Mouse (Mus musculus): ENCODE measurements at regions not wholly inside any gene's neighbourhood (a gene's known extent, or its start where the extent isn't known, plus 50 kb on each side); places are given as distances from the start of the nearest gene placed in this dataset.

- Histone ChIP-seq H3K36me3 (no peaks in the 10 kb centered on the region), H3K27me3 (replicated peaks) (no peaks in the 10 kb centered on the region), H3K4me2 (replicated peaks) (no peak overlapping the region), H3K4me1 (replicated peaks) (no peaks in the 10 kb centered on the region), H3K4me3 (replicated peaks) (no peak overlapping the region), H3K9ac (no peak overlapping the region), H3K9me3 (no peaks in the 10 kb centered on the region), H3K27ac (no peak overlapping the region)
- WGBS: 75% methylated on average over 4 of the region's 4 CpGs
- ATAC-seq: no peak
Observed at GRCm38 (mm10) chr1:163530563-163530962, 127.1 kb upstream of the Gorab start.

- H3K4me2 ChIP-seq (replicated peaks): no peak overlapping the region
- no peak overlapping the region for H3K9ac ChIP-seq
- no peaks in the 10 kb centered on the region for H3K9me3 ChIP-seq
- H3K36me3 ChIP-seq: no peaks in the 10 kb centered on the region
- WGBS: 81% methylated on average over 5 of the region's 5 CpGs
- no peak for ATAC-seq
- H3K4me3 ChIP-seq (replicated peaks): no peak overlapping the region
- H3K4me1 ChIP-seq (replicated peaks): no peaks in the 10 kb centered on the region
- H3K27ac ChIP-seq: no peak overlapping the region
- no peaks in the 10 kb centered on the region for H3K27me3 ChIP-seq (replicated peaks)
Observed at GRCm38 (mm10) chr1:163517966-163518365, 114.5 kb upstream of the Gorab start.

- no peak for ATAC-seq
- no peak overlapping the region for H3K4me3 ChIP-seq (replicated peaks)
Observed at GRCm38 (mm10) chr1:163512847-163513246, 109.4 kb upstream of the Gorab start.

GRCm38 (mm10) chr1:163512008-163512407 is 108.5 kb upstream of the Gorab start:
- H3K4me2 ChIP-seq (replicated peaks): no peak overlapping the region
- no peak for ATAC-seq
- H3K9me3 ChIP-seq: no peaks in the 10 kb centered on the region
- no peaks in the 10 kb centered on the region for H3K27me3 ChIP-seq (replicated peaks)
- H3K9ac ChIP-seq: no peak overlapping the region
- 45% methylated on average over 1 of the region's 1 CpGs for WGBS
- no peaks in the 10 kb centered on the region for H3K4me1 ChIP-seq (replicated peaks)
- no peaks in the 10 kb centered on the region for H3K36me3 ChIP-seq
- H3K4me3 ChIP-seq (replicated peaks): no peak overlapping the region
- H3K27ac ChIP-seq: no peak overlapping the region

More at GRCm38 (mm10) chr1:163512847-163513246, 109.4 kb upstream of the Gorab start:
- H3K36me3 ChIP-seq: no peaks in the 10 kb centered on the region
- no peaks in the 10 kb centered on the region for H3K9me3 ChIP-seq
- no peak overlapping the region for H3K9ac ChIP-seq
- no peak overlapping the region for H3K27ac ChIP-seq
- no peak overlapping the region for H3K4me2 ChIP-seq (replicated peaks)
- H3K4me1 ChIP-seq (replicated peaks): no peaks in the 10 kb centered on the region
- H3K27me3 ChIP-seq (replicated peaks): no peaks in the 10 kb centered on the region

GRCm38 (mm10) chr1:163505035-163505434 is 101.6 kb upstream of the Gorab start:
- no peak overlapping the region for H3K27ac ChIP-seq
- H3K9ac ChIP-seq: no peak overlapping the region
- no peaks in the 10 kb centered on the region for H3K27me3 ChIP-seq (replicated peaks)
- no peaks in the 10 kb centered on the region for H3K36me3 ChIP-seq
- ATAC-seq: no peak
- no peak overlapping the region for H3K4me2 ChIP-seq (replicated peaks)
- H3K4me3 ChIP-seq (replicated peaks): no peak overlapping the region
- 57% methylated on average over 7 of the region's 7 CpGs for WGBS
- H3K9me3 ChIP-seq: no peaks in the 10 kb centered on the region
- no peaks in the 10 kb centered on the region for H3K4me1 ChIP-seq (replicated peaks)

GRCm38 (mm10) chr1:163502557-163502956 is 99.1 kb upstream of the Gorab start:
- no peaks in the 10 kb centered on the region for H3K4me1 ChIP-seq (replicated peaks)
- no peaks in the 10 kb centered on the region for H3K27me3 ChIP-seq (replicated peaks)
- 55% methylated on average over 1 of the region's 1 CpGs for WGBS
- H3K4me3 ChIP-seq (replicated peaks): no peak overlapping the region
- no peak for ATAC-seq
- no peaks in the 10 kb centered on the region for H3K36me3 ChIP-seq
- no peaks in the 10 kb centered on the region for H3K9me3 ChIP-seq
- H3K9ac ChIP-seq: no peak overlapping the region
- H3K27ac ChIP-seq: no peak overlapping the region
- no peak overlapping the region for H3K4me2 ChIP-seq (replicated peaks)

- Histone ChIP-seq H3K9me3 (no peaks in the 10 kb centered on the region), H3K4me3 (replicated peaks) (no peak overlapping the region), H3K27ac (no peak overlapping the region), H3K36me3 (no peaks in the 10 kb centered on the region), H3K27me3 (replicated peaks) (no peaks in the 10 kb centered on the region), H3K4me2 (replicated peaks) (no peak overlapping the region), H3K4me1 (replicated peaks) (no peaks in the 10 kb centered on the region), H3K9ac (no peak overlapping the region)
- ATAC-seq: no peak
- WGBS: 85% methylated on average over 5 of the region's 5 CpGs
Observed at GRCm38 (mm10) chr1:163498398-163498958, 95.0 kb upstream of the Gorab start.

GRCm38 (mm10) chr1:163496416-163496815 is 92.9 kb upstream of the Gorab start:
- no peaks in the 10 kb centered on the region for H3K4me1 ChIP-seq (replicated peaks)
- no peak overlapping the region for H3K4me2 ChIP-seq (replicated peaks)
- no peaks in the 10 kb centered on the region for H3K36me3 ChIP-seq
- no peak overlapping the region for H3K9ac ChIP-seq
- 61% methylated on average over 1 of the region's 1 CpGs for WGBS
- no peaks in the 10 kb centered on the region for H3K27me3 ChIP-seq (replicated peaks)
- H3K4me3 ChIP-seq (replicated peaks): no peak overlapping the region
- H3K9me3 ChIP-seq: no peaks in the 10 kb centered on the region
- ATAC-seq: no peak
- H3K27ac ChIP-seq: no peak overlapping the region

- 64% methylated on average over 6 of the region's 6 CpGs for WGBS
Observed at GRCm38 (mm10) chr1:163488532-163488931, 85.1 kb upstream of the Gorab start.

GRCm38 (mm10) chr1:163488109-163488508 is 84.6 kb upstream of the Gorab start:
- H3K36me3 ChIP-seq: no peaks in the 10 kb centered on the region
- H3K4me3 ChIP-seq (replicated peaks): no peak overlapping the region
- H3K9ac ChIP-seq: no peak overlapping the region
- no peak overlapping the region for H3K4me2 ChIP-seq (replicated peaks)
- no peak overlapping the region for H3K27ac ChIP-seq
- H3K27me3 ChIP-seq (replicated peaks): no peaks in the 10 kb centered on the region
- ATAC-seq: no peak
- no peaks in the 10 kb centered on the region for H3K9me3 ChIP-seq
- 75% methylated on average over 4 of the region's 4 CpGs for WGBS
- no peaks in the 10 kb centered on the region for H3K4me1 ChIP-seq (replicated peaks)

More at GRCm38 (mm10) chr1:163488532-163488931, 85.1 kb upstream of the Gorab start:
- no peak overlapping the region for H3K9ac ChIP-seq
- no peaks in the 10 kb centered on the region for H3K36me3 ChIP-seq
- H3K4me3 ChIP-seq (replicated peaks): no peak overlapping the region
- no peaks in the 10 kb centered on the region for H3K27me3 ChIP-seq (replicated peaks)
- H3K4me1 ChIP-seq (replicated peaks): no peaks in the 10 kb centered on the region
- no peak overlapping the region for H3K27ac ChIP-seq
- ATAC-seq: no peak
- H3K9me3 ChIP-seq: no peaks in the 10 kb centered on the region
- H3K4me2 ChIP-seq (replicated peaks): no peak overlapping the region

GRCm38 (mm10) chr1:163483098-163483497 is 79.6 kb upstream of the Gorab start:
- H3K4me2 ChIP-seq (replicated peaks): no peak overlapping the region
- no peaks in the 10 kb centered on the region for H3K27me3 ChIP-seq (replicated peaks)
- H3K4me1 ChIP-seq (replicated peaks): no peaks in the 10 kb centered on the region
- no peak for ATAC-seq
- H3K9me3 ChIP-seq: no peaks in the 10 kb centered on the region
- no peaks in the 10 kb centered on the region for H3K36me3 ChIP-seq
- no peak overlapping the region for H3K4me3 ChIP-seq (replicated peaks)
- H3K27ac ChIP-seq: no peak overlapping the region
- no peak overlapping the region for H3K9ac ChIP-seq
- WGBS: 72% methylated on average over 3 of the region's 3 CpGs

- 63% methylated on average over 4 of the region's 4 CpGs for WGBS
- H3K9ac ChIP-seq: no peak overlapping the region
- H3K27me3 ChIP-seq (replicated peaks): no peaks in the 10 kb centered on the region
- no peaks in the 10 kb centered on the region for H3K36me3 ChIP-seq
- no peaks in the 10 kb centered on the region for H3K9me3 ChIP-seq
- no peaks in the 10 kb centered on the region for H3K4me1 ChIP-seq (replicated peaks)
- no peak overlapping the region for H3K27ac ChIP-seq
- ATAC-seq: no peak
- no peak overlapping the region for H3K4me3 ChIP-seq (replicated peaks)
- no peak overlapping the region for H3K4me2 ChIP-seq (replicated peaks)
Observed at GRCm38 (mm10) chr1:163477478-163478167, 74.2 kb upstream of the Gorab start.

- H3K9me3 ChIP-seq: no peaks in the 10 kb centered on the region
- no peaks in the 10 kb centered on the region for H3K27me3 ChIP-seq (replicated peaks)
- no peaks in the 10 kb centered on the region for H3K36me3 ChIP-seq
- H3K4me2 ChIP-seq (replicated peaks): no peak overlapping the region
- H3K4me1 ChIP-seq (replicated peaks): no peaks in the 10 kb centered on the region
- ATAC-seq: no peak
- H3K9ac ChIP-seq: no peak overlapping the region
- H3K27ac ChIP-seq: no peak overlapping the region
- no peak overlapping the region for H3K4me3 ChIP-seq (replicated peaks)
- 77% methylated on average over 13 of the region's 13 CpGs for WGBS
Observed at GRCm38 (mm10) chr1:163461194-163461593, 57.7 kb upstream of the Gorab start.

Data from intestine, embryonic 15.5 days (tissue).